Mouse (Mus musculus): Measurements from ENCODE around the gene Pnp. TPM values are rescaled to one million over a fixed set of nuclear protein-coding genes. Genes with fewer than 3 reads are reported as not detected.
"Not testable (repeated sequence)": the region's sequence is repeated elsewhere in the genome, so short reads cannot be mapped to it uniquely, and the experiment has no call there.

Gene Pnp
- polyA plus RNA-seq, 1 experiment from 2014 or later, result 39.2 TPM

DNA sequence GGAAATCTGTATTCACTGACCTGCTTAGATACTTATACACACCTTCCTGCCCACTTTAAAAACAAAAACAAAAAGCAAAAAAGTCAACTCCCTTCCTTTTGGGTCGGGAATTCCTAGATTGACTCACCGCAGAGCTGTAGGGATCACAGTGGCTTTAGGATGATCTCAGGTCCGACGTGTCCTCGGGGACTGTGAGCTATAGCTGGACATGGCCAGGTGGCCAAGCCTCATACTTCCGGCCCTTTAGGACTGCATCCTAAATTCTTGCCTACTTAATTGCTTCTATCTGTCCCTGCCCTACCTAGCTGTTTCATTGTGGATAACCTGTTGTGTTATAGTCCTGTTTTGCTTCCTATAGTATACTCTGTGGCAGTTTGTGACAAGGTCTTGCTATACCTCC is 14.2 kb downstream of the Pnp start:
- peak overlapping the region; percentile 92 for H3K4me3 ChIP-seq (ENCODE audit: inconsistent target)
- H3K36me3 ChIP-seq (ENCODE audit: inconsistent target), result not testable (repeated sequence)
- peaks cover 49% of the 10 kb centered on the region for H3K79me2 ChIP-seq (ENCODE audit: inconsistent target)
- 2% methylated on average over 6 of the region's 6 CpGs for WGBS (ENCODE audit: missing documents)
- peak overlapping the region; percentile 87 for H3K27ac ChIP-seq

DNA sequence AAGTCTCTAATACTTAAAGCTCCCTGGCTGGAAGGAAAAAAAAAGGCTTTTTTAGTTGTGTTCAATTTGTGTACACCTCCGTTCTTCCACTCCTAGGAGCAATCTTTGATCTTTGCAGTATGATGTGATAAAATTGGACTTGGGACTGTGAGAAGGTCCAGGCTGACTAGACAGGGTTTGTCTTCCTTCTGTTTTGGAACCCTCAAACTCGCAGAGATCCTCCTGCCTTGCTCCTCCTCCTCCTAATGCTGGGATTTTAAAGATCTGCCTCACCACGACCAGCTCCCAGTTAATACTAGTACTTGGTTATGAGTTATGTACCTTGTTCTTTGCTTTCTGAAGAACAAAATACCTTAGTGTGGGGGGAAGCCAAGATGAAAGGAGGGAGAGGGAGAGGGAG is 14.6 kb downstream of the Pnp start:
- Histone ChIP-seq H3K4me3 (ENCODE audit: inconsistent target) (peak overlapping the region; percentile 92), H3K79me2 (ENCODE audit: inconsistent target) (peaks cover 49% of the 10 kb centered on the region), H3K27ac (peak overlapping the region; percentile 87)
- 3% methylated on average over 3 of the region's 3 CpGs for WGBS (ENCODE audit: missing documents)
- H3K36me3 ChIP-seq (ENCODE audit: inconsistent target), result not testable (repeated sequence)

GRCm38 (mm10) chr14:50955487-50955886 is 24.6 kb downstream of the Pnp start:
- 31% methylated on average over 10 of the region's 10 CpGs for WGBS (ENCODE audit: missing documents)
- H3K27ac ChIP-seq, result peak overlapping the region; percentile 17; the same call in 1 of the 2 replicates
- no peak overlapping the region; the same call in 1 of the 2 replicates for H3K4me3 ChIP-seq (ENCODE audit: inconsistent target)
- no peaks in the 10 kb centered on the region for H3K79me2 ChIP-seq (ENCODE audit: inconsistent target)
- H3K36me3 ChIP-seq (ENCODE audit: inconsistent target), result peaks cover 13% of the 10 kb centered on the region; the same call in 1 of the 2 replicates

DNA sequence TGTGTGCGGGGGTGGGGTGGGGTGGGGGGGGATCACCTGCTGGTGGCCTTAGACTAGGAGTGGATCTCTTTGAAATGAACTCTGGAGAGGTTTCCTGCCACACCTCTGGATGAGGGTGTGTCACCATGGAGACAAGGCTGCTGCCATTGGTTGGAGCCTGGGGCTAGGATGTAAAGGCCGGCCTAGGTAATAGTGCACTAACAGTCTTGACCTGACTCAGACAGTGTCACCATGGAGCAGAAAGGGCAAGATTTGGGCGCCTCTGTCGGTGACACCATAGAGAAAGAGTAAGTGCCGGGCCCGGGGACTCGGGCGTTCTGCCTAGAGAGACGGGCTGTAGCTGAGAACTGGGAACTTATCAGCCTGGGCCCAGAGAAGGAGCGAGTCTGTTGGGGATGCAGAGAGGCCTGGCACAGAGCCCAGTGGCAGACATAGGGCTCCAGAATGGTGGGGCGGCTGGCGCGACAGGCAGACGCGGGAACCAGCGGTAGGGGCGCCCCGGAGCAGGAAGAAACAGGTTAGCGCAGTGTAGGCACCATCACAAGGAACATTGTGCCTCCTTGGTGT is 25.1 kb downstream of the Pnp start, which contains the start of gene Pnp2:
Gene Pnp2 (plus strand): TSS at position 51 of the 567 bp plus-strand sequence.
- WGBS (ENCODE audit: missing documents), result 25% methylated on average over 15 of the region's 19 CpGs
- peak within 1 kb of the TSS; percentile 17; the same call in 1 of the 2 replicates for H3K27ac ChIP-seq

DNA sequence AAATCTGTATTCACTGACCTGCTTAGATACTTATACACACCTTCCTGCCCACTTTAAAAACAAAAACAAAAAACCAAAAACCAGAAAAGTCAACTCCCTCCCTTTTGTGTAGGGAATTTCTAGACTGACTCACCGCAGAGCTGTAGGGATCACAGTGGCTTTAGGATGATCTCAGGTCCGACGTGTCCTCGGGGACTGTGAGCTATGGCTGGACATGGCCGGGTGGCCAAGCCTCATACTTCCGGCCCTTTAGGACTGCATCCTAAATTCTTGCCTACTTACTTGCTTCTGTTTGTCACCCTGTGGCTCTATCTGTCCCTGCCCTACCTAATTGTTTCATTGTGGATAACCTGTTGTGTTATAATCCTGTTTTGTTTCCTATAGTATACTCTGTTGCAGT is 25.8 kb downstream of the Pnp start:
- H3K79me2 ChIP-seq (ENCODE audit: inconsistent target); H3K27ac ChIP-seq; H3K36me3 ChIP-seq (ENCODE audit: inconsistent target); H3K4me3 ChIP-seq (ENCODE audit: inconsistent target): not testable (repeated sequence)
- 82% methylated on average over 6 of the region's 6 CpGs for WGBS (ENCODE audit: missing documents)

More for the DNA sequence above, 25.1 kb downstream of the Pnp start, which contains the start of gene Pnp2:
- H3K36me3 ChIP-seq (ENCODE audit: inconsistent target), result peaks cover 10% of the 10 kb centered on the region; the same call in 1 of the 2 replicates
- H3K4me3 ChIP-seq (ENCODE audit: inconsistent target); H3K79me2 ChIP-seq (ENCODE audit: inconsistent target): not testable (repeated sequence)

- not testable (repeated sequence) for H3K27ac ChIP-seq; H3K4me3 ChIP-seq (ENCODE audit: inconsistent target)
- 80% methylated on average over 3 of the region's 3 CpGs for WGBS (ENCODE audit: missing documents)
Observed at GRCm38 (mm10) chr14:50957146-50957545, 26.3 kb downstream of the Pnp start.

GRCm38 (mm10) chr14:50958289-50958995 is 27.6 kb downstream of the Pnp start:
- H3K27ac ChIP-seq; H3K79me2 ChIP-seq (ENCODE audit: inconsistent target); H3K4me3 ChIP-seq (ENCODE audit: inconsistent target); H3K36me3 ChIP-seq (ENCODE audit: inconsistent target): not testable (repeated sequence)
- WGBS (ENCODE audit: missing documents), result 77% methylated on average over 5 of the region's 5 CpGs

More at GRCm38 (mm10) chr14:50957146-50957545, 26.3 kb downstream of the Pnp start:
- H3K79me2 ChIP-seq (ENCODE audit: inconsistent target); H3K36me3 ChIP-seq (ENCODE audit: inconsistent target): not testable (repeated sequence)

GRCm38 (mm10) chr14:50968216-50968980 is 37.5 kb downstream of the Pnp start:
- Histone ChIP-seq H3K36me3 (ENCODE audit: inconsistent target) (no peaks in the 10 kb centered on the region), H3K79me2 (ENCODE audit: inconsistent target) (no peaks in the 10 kb centered on the region), H3K4me3 (ENCODE audit: inconsistent target) (no peak overlapping the region), H3K27ac (no peak overlapping the region)
- 84% methylated on average over 5 of the region's 5 CpGs for WGBS (ENCODE audit: missing documents)

GRCm38 (mm10) chr14:50969041-50969440 is 38.2 kb downstream of the Pnp start:
- no peaks in the 10 kb centered on the region for H3K36me3 ChIP-seq (ENCODE audit: inconsistent target)
- no peaks in the 10 kb centered on the region for H3K79me2 ChIP-seq (ENCODE audit: inconsistent target)
- no peak overlapping the region for H3K4me3 ChIP-seq (ENCODE audit: inconsistent target)
- WGBS (ENCODE audit: missing documents), result 77% methylated on average over 1 of the region's 1 CpGs
- no peak overlapping the region for H3K27ac ChIP-seq

DNA sequence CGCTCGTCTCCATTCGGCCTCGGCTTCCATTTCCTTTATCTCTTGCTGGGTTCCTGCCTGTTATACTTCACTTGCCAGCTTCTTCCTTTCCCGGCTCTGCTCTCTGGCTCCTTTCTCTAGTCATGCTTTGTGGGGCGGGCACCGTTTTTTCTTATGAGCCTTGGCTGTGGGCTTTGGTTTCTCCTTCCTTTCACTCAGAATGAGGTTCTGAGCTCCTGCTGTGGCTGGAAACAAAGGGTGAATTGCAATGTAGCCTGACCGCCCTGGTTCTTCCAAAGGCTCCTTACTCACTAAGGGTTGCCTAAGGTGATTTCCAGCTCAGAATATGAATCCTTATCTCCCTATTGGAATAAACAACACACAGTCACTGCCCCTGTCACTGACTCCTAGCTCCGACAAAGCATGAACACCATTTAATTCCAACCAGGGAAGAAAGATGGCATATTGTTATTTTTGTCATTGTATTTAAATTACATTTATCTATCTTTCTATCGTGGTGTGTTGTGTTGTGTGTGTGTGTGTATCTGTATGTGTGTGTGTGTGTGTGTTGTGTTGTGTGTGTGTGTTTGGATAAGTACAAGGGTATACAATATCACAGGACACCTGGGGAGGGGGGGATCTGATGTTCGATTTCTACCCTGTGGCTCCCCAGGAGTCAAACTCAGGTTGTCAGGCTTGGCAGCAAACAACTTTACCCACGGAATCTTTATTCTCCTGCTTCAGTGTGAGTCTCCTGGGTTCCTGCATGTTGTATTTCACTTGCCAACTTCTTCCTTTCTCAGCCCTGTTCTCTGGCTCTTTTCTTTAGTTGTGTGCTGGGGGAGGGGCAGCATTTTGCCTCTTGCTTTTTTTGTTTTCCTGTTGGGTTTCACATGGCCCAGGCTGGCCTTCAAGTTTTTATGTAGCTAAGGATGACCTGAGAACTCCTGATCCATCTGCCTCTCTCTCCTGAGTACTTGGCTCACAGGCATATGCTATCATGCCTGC is 39.0 kb downstream of the Pnp start:
- no peak overlapping the region for H3K4me3 ChIP-seq (ENCODE audit: inconsistent target)
- H3K79me2 ChIP-seq (ENCODE audit: inconsistent target), result no peaks in the 10 kb centered on the region
- no peaks in the 10 kb centered on the region for H3K36me3 ChIP-seq (ENCODE audit: inconsistent target)
- H3K27ac ChIP-seq, result no peak overlapping the region
- WGBS (ENCODE audit: missing documents), result 47% methylated on average over 12 of the region's 12 CpGs

DNA sequence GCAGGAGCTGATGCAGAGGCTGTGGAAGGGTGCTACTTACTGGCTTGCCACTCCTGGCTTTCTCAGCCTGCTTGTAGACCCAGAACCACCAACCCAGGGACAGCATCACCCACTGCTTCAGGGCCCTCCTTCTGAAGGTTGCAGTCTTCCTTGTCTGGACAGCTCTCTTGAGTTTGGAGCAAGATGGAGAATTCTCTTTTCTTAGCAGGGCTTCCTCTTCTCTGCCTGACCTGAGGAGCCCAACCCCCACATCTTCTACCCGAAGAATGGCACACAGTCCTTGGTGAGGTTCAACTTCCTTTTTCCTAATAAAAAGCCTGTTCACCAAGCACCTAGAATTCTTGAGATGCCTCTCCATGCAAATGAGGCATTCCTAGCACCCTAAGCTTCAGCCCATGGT is 39.9 kb downstream of the Pnp start:
- Histone ChIP-seq H3K4me3 (ENCODE audit: inconsistent target) (no peak overlapping the region), H3K36me3 (ENCODE audit: inconsistent target) (no peaks in the 10 kb centered on the region), H3K27ac (no peak overlapping the region), H3K79me2 (ENCODE audit: inconsistent target) (no peaks in the 10 kb centered on the region)
- 0% methylated on average over 1 of the region's 1 CpGs for WGBS (ENCODE audit: missing documents)

DNA sequence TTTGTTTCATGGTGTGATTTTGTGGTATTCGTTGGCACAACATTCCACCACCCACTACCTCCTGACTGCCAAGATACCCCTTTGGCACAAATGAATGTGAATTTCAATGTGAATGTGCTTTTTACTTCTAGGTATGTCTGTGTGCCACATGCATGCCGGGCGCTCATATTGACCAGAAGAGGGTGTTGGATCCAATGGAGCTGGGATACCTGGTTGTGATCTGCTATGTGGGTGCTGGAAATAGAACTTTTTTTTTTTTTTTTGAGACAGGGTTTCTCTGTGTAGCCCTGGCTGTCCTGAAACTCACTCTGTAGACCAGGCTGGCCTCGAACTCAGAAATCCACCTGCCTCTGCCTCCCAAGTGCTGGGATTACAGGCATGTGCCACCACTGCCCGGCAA is 42.2 kb downstream of the Pnp start:
- H3K36me3 ChIP-seq (ENCODE audit: inconsistent target); H3K4me3 ChIP-seq (ENCODE audit: inconsistent target); H3K79me2 ChIP-seq (ENCODE audit: inconsistent target); H3K27ac ChIP-seq: not testable (repeated sequence)
- WGBS (ENCODE audit: missing documents), result 93% methylated on average over 4 of the region's 5 CpGs

DNA sequence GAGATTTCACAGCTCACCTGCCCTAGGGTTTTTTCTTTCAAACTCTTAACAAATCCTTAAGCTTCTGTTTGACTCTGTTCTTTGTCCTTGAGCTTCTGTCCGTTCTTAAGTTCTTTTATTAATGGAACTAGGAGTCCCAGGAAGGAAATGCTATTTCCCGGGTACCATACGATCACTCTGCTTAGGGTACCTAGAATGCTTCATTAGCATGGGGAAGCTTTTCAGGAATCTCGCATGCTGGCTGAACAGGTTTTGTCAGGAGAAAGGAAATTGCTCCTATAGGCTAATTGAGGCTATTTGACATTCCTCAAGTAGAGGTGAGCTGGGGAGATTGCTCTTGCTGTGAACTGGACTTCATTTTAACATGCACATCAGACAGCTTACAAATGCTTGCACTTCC is 42.8 kb downstream of the Pnp start:
- Histone ChIP-seq H3K36me3 (ENCODE audit: inconsistent target) (no peaks in the 10 kb centered on the region), H3K79me2 (ENCODE audit: inconsistent target) (no peaks in the 10 kb centered on the region), H3K4me3 (ENCODE audit: inconsistent target) (no peak overlapping the region), H3K27ac (no peak overlapping the region)
- WGBS (ENCODE audit: missing documents), result 77% methylated on average over 4 of the region's 4 CpGs

DNA sequence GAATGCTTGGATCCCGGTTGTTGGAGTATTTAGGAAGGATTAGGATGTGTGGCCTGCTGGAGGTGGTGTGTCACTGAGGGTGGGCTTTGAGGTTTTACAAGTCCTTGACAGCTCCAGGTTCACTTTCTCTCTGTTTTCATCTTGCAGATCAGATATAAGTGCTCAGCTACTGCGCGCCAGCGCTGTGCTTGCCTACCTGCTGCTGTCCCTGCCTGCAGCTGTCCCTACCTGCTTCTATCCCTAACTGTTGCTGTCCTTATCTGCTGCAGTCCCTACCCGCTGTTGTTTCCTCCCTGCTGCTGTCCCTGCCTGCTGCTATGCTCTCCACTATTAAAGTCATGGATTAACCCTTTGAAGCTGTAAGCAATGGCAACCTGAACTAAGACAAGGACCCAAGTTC is 44.1 kb downstream of the Pnp start:
- no peak overlapping the region for H3K27ac ChIP-seq
- H3K36me3 ChIP-seq (ENCODE audit: inconsistent target), result no peaks in the 10 kb centered on the region
- H3K4me3 ChIP-seq (ENCODE audit: inconsistent target), result no peak overlapping the region
- WGBS (ENCODE audit: missing documents), result 86% methylated on average over 5 of the region's 5 CpGs
- H3K79me2 ChIP-seq (ENCODE audit: inconsistent target), result no peaks in the 10 kb centered on the region
